Mouse (Mus musculus) midbrain, embryonic 11.5 days (tissue): ENCODE data around the gene Mapk13. TPM values are rescaled to one million over a fixed set of nuclear protein-coding genes. Genes with fewer than 3 reads are reported as not detected.

Experiments
- ATAC-seq: fragments of 200-750 bp; cut with Nextera tagmentation; 2 replicates; pipeline ENCODE4 v1.8.0; 2017; ENCODE audit warnings: moderate TSS enrichment, moderate library complexity; ENCODE audit not compliant: low FRiP score
- DNase-seq: peaks from one replicate; pipeline ENCODE4 v3.0.0; 2015; ENCODE audit warnings: low spot score; ENCODE audit errors: missing footprints
- H3K27ac ChIP-seq: fragments of 300-500 bp; sonication (generic); 2 replicates; pipeline ENCODE4 v1.5.1; 2014; ENCODE audit warnings: low read depth, low read length
- H3K27me3 ChIP-seq: fragments of 300-500 bp; sonication (generic); 2 replicates; pipeline ENCODE4 v1.6.1; 2014; ENCODE audit warnings: mild to moderate bottlenecking, low read length, moderate library complexity, mixed read lengths; ENCODE audit not compliant: control insufficient read depth, insufficient read depth
- H3K36me3 ChIP-seq: fragments of 300-500 bp; sonication (generic); 2 replicates; pipeline ENCODE4 v1.6.1; 2014; ENCODE audit warnings: mild to moderate bottlenecking, low read length, moderate library complexity, mixed read lengths; ENCODE audit not compliant: control insufficient read depth, insufficient read depth
- H3K4me1 ChIP-seq: fragments of 300-500 bp; sonication (generic); 2 replicates; pipeline ENCODE4 v1.6.1; 2014; ENCODE audit warnings: low read length; ENCODE audit not compliant: control insufficient read depth, insufficient read depth
- H3K4me2 ChIP-seq: fragments of 300-500 bp; sonication (generic); 2 replicates; pipeline ENCODE4 v1.6.1; 2014; ENCODE audit warnings: mild to moderate bottlenecking, moderate library complexity
- H3K4me3 ChIP-seq: fragments of 300-500 bp; sonication (generic); 2 replicates; pipeline ENCODE4 v1.5.1; 2014; ENCODE audit warnings: low read depth, low read length
- H3K9ac ChIP-seq: fragments of 300-500 bp; sonication (generic); 2 replicates; pipeline ENCODE4 v1.6.1; 2014; ENCODE audit warnings: low read length
- H3K9me3 ChIP-seq: fragments of 300-500 bp; sonication (generic); 2 replicates; pipeline ENCODE4 v1.6.1; 2016; ENCODE audit warnings: low read length; ENCODE audit not compliant: control insufficient read depth
- WGBS: fragments of 180-500 bp; shearing (Covaris S2); extraction: QIAGEN DNeasy Blood & Tissue Kit; methylation state at CpG from one replicate; pipeline ENCODE4 v1.1.7; 2014; 5-methylcytosine and 5-hydroxymethylcytosine counted together
- polyA plus RNA-seq: library from polyadenylated mRNA; unstranded; fragments of >200 nt; fragmentation: Nextera tagmentation; extraction: Ambion mirVana; gene quantifications from 2 replicates; pipeline ENCODE4 v1.2.1, GENCODE M21; 2014

Gene Mapk13
- polyA plus RNA-seq, 1 experiment from 2014 or later: 1.2 TPM

DNA sequence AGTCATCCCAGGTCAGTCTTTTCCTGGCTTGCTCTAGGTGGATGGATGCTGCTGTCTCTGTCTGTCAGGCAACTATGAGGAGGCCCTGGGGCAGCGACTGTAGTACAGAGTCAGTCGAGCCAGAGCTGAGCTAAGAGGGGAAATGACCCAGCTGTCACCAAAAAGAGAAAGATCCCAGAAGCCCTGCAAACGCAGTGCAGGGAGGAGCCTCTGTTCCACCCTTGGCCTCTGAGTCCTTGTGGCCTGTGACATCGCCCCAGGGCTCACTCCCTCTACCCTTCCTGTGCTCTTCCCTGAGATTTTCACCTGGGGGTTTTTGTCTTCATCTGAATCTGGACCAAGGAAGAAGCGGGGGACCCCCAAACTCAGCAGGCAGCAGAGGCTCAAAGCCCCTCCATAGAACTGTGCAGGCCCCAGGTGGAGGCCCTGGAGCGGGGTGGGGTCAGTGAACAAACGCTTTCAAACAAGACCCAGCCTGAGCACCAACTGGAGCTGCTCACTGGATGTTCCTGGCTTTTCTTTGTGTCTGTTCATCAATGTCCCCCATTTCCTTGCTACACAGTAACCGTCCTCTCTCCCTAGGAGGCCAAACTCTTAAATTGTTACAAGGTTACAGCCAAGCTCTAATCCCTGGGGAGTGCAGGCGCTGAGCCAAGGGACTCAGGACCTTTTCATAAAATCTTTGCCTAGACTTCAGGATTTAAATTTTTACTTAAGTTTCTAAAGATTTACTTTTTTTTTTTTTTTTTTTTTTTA, 12.4 kb downstream of the Mapk13 start:
- Histone ChIP-seq H3K27me3 (no peaks in the 10 kb centered on the region), H3K4me1 (no peaks in the 10 kb centered on the region), H3K9me3 (no peaks in the 10 kb centered on the region), H3K4me2 (no peak overlapping the region), H3K27ac (no peak overlapping the region), H3K4me3 (no peak overlapping the region), H3K9ac (no peak overlapping the region), H3K36me3 (no peaks in the 10 kb centered on the region)
- no peak for ATAC-seq
- DNase-seq: peak; percentile 68
- WGBS: 56% methylated on average over 9 of the region's 9 CpGs

GRCm38 (mm10) chr17:28785036-28785435, 15.9 kb downstream of the Mapk13 start:
- 87% methylated on average over 3 of the region's 3 CpGs for WGBS
- no peaks in the 10 kb centered on the region for H3K4me1 ChIP-seq
- H3K27ac ChIP-seq: no peak overlapping the region
- H3K36me3 ChIP-seq: no peaks in the 10 kb centered on the region
- DNase-seq (no peak), ATAC-seq (no peak)
- no peaks in the 10 kb centered on the region for H3K9me3 ChIP-seq
- no peak overlapping the region for H3K4me3 ChIP-seq
- H3K9ac ChIP-seq: no peak overlapping the region
- no peaks in the 10 kb centered on the region for H3K27me3 ChIP-seq
- H3K4me2 ChIP-seq: no peak overlapping the region

GRCm38 (mm10) chr17:28787507-28787906, 18.4 kb downstream of the Mapk13 start:
- H3K4me2 ChIP-seq: no peak overlapping the region
- no peaks in the 10 kb centered on the region for H3K9me3 ChIP-seq
- H3K27ac ChIP-seq: no peak overlapping the region
- no peaks in the 10 kb centered on the region for H3K36me3 ChIP-seq
- DNase-seq (peak; percentile 54), ATAC-seq (no peak)
- 96% methylated on average over 12 of the region's 12 CpGs for WGBS
- H3K27me3 ChIP-seq: no peaks in the 10 kb centered on the region
- H3K4me1 ChIP-seq: no peaks in the 10 kb centered on the region
- H3K9ac ChIP-seq: no peak overlapping the region
- no peak overlapping the region for H3K4me3 ChIP-seq

- 91% methylated on average over 4 of the region's 4 CpGs for WGBS
- Histone ChIP-seq H3K4me1 (peaks cover 14% of the 10 kb centered on the region), H3K9ac (no peak overlapping the region), H3K36me3 (no peaks in the 10 kb centered on the region), H3K4me2 (no peak overlapping the region), H3K27ac (no peak overlapping the region), H3K4me3 (no peak overlapping the region), H3K9me3 (no peaks in the 10 kb centered on the region; the same call in 1 of the 2 replicates), H3K27me3 (no peaks in the 10 kb centered on the region)
- ATAC-seq (no peak), DNase-seq (no peak)
Observed at GRCm38 (mm10) chr17:28797031-28797430, 27.9 kb downstream of the Mapk13 start.

GRCm38 (mm10) chr17:28799291-28800160, 30.4 kb downstream of the Mapk13 start:
- H3K27ac ChIP-seq: no peak overlapping the region
- ATAC-seq (no peak), DNase-seq (peak; percentile 92)
- 22% methylated on average over 14 of the region's 14 CpGs for WGBS
- H3K9me3 ChIP-seq: no peaks in the 10 kb centered on the region; the same call in 1 of the 2 replicates
- H3K27me3 ChIP-seq: no peaks in the 10 kb centered on the region
- no peaks in the 10 kb centered on the region for H3K36me3 ChIP-seq
- peaks cover 25% of the 10 kb centered on the region for H3K4me1 ChIP-seq
- H3K4me3 ChIP-seq: peak overlapping the region; percentile 100
- peak overlapping the region; percentile 100 for H3K9ac ChIP-seq
- H3K4me2 ChIP-seq: peak overlapping the region; percentile 97

GRCm38 (mm10) chr17:28800281-28800670, 31.2 kb downstream of the Mapk13 start:
- under 1% methylated on average over 15 of the region's 15 CpGs for WGBS
- Histone ChIP-seq H3K4me1 (peaks cover 25% of the 10 kb centered on the region), H3K27ac (peak overlapping the region; percentile 97), H3K4me2 (peak overlapping the region; percentile 97), H3K9ac (peak overlapping the region; percentile 100), H3K36me3 (no peaks in the 10 kb centered on the region), H3K27me3 (no peaks in the 10 kb centered on the region), H3K4me3 (peak overlapping the region; percentile 100), H3K9me3 (no peaks in the 10 kb centered on the region; the same call in 1 of the 2 replicates)
- DNase-seq: no peak
- peak; percentile 52; the same call in 1 of the 2 replicates for ATAC-seq

GRCm38 (mm10) chr17:28800671-28801412, 31.7 kb downstream of the Mapk13 start, which contains the start of gene Brpf3:
TSS of gene Brpf3 (plus strand) at chr17:28801090.
- Histone ChIP-seq H3K4me2 (peak within 1 kb of the TSS; percentile 97), H3K27ac (peak within 1 kb of the TSS; percentile 97), H3K4me1 (peaks cover 25% of the 10 kb centered on the region), H3K27me3 (no peaks in the 10 kb centered on the region), H3K9ac (peak within 1 kb of the TSS; percentile 100), H3K36me3 (peaks cover under 1% of the 10 kb centered on the region; the same call in 1 of the 2 replicates), H3K4me3 (peak within 1 kb of the TSS; percentile 100), H3K9me3 (no peaks in the 10 kb centered on the region)
- 0% methylated on average over 27 of the region's 99 CpGs for WGBS
- DNase-seq: peak; percentile 97
- peak; percentile 81 for ATAC-seq

DNA sequence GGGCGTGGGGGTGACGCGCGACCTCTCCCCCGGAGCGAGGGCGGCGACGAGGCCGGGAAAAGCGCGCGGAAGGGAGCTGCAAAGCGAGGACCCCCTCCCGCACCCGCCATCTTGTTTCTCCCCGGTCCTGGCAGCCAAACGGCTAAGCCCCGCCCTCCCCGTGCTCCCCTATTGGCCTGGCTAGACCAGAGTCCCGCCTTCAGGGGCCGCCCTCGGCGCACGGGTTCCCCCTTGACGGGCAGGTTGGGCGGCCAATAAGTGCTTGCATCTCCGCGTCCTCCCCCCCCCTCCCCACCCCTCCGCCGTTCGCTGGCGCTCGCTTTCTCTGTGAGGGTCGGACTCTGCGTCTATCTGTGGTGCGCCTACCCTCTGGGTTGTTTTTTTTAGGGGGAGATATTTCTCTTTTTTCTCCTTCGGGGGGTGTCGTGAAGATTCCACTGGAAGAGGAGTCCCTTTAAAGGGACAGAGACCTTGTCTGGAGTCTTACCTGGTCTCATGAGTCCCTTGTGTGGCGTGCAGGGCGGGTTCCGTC, 32.4 kb downstream of the Mapk13 start:
- Histone ChIP-seq H3K4me3 (peak overlapping the region; percentile 100), H3K4me1 (peaks cover 25% of the 10 kb centered on the region), H3K27ac (peak overlapping the region; percentile 97), H3K9ac (peak overlapping the region; percentile 100), H3K27me3 (no peaks in the 10 kb centered on the region), H3K4me2 (peak overlapping the region; percentile 97), H3K36me3 (peaks cover 7% of the 10 kb centered on the region), H3K9me3 (no peaks in the 10 kb centered on the region)
- ATAC-seq: peak; percentile 98
- WGBS: under 1% methylated on average over 35 of the region's 42 CpGs
- peak; percentile 100 for DNase-seq
